Mouse (Mus musculus) lung, postnatal 36 days (tissue): ENCODE measurements around the gene Tcp10a.
"Not testable (repeated sequence)": the region's sequence is repeated elsewhere in the genome, so short reads cannot be mapped to it uniquely, and the experiment has no call there.

Experiments
- DNase-seq: peaks from one replicate; pipeline ENCODE4 v3.0.0; 2022; ENCODE audit warnings: mixed read lengths

Gene Tcp10a

DNA sequence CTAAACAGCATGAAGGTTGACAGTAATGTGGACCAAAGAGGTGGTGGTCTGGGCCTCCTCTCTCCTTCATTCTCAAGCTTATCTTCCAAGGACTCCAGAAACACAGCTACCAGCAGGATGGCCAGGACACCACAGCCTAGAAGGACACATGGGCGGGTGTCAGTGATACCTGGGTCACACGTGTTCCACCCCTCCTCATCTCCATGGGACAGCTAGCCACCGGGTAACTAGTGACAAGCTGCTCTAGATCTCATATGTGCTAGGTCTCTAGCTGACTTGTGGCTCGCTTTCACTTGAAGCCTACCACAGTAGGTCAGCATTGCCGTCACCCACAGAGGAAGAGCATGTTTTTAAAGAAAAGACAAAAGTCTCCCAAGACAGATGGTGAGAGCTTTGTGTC, 47.4 kb downstream of the Tcp10a start, which contains the start of gene Gm49630:
TSS of gene Gm49630 (minus strand) at position 101 of the 400 bp plus-strand sequence.
- DNase-seq = not testable (repeated sequence)

DNA sequence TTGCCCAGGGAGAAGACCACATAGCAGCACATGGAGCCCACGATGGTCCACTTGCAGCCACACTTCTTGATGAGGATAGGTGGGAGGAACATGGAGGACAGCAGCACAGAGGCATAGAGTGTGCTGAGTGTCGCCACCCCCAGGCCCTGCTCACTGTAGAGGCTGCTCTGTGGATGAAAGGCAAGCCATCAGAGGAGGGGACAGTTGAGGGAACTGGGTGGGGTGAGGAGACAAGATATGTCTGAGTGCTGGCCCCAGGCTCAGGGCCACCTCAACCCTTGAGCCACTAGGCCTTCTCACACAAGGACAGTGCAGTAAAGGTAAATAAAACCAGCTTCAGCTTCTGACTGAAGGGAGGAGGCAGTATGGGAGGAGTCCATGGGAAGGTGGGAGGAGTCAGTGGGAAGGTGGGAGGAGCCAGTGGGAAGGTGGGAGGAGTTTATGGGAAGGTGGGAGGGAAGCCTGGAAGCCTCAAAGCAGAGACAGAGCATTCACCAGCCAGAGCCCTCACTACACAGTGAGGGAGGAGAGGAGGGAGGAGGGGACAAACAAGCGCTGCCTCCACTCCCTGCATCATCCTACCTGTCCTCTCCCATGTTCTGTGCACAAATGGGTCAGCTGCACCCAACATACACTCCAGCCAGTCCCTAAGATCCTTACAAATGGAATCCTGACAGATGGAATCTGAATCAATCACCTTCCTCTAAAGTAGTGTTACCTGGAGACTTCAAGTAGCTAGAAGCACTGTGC, 52.7 kb downstream of the Tcp10a start:
- DNase-seq = not testable (repeated sequence)

DNA sequence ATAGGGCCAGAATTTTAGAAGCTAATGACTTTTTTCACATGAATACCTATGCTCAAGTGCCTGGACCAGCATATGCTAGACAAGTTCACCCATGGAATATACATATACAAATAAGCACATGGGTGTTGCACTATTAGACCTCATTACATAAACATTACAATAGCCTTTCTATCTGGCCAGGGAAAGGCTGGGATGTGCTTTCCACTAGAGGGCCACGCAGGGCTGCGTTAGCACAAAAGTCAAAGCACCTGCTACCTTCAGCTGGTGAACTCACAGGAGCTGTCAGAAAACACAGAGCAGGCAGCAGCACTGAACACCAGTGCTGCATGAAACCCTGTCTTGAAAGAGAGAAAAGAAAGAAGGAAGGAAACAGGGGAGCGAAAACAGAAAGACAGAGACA, 53.5 kb downstream of the Tcp10a start:
- DNase-seq = not testable (repeated sequence)

DNA sequence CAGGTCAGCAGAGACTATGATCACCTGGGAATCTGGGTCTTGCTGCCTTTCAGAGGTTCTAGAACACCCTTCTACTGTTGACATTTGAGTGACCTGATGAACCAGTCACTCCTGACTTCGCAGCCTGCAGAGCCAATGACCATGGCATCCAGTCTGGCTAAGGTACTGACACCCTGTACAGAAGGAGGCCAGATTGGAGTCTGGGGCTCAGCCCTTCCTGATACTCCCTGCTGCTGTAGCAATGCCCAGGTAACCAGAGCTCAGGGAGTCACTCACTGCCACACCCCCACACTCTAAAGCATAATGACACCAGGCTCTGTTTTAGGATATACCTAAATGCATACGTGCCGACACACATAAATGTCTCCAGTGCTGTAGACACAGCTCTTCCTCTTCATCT, 58.3 kb downstream of the Tcp10a start:
- DNase-seq = not testable (repeated sequence)

DNA sequence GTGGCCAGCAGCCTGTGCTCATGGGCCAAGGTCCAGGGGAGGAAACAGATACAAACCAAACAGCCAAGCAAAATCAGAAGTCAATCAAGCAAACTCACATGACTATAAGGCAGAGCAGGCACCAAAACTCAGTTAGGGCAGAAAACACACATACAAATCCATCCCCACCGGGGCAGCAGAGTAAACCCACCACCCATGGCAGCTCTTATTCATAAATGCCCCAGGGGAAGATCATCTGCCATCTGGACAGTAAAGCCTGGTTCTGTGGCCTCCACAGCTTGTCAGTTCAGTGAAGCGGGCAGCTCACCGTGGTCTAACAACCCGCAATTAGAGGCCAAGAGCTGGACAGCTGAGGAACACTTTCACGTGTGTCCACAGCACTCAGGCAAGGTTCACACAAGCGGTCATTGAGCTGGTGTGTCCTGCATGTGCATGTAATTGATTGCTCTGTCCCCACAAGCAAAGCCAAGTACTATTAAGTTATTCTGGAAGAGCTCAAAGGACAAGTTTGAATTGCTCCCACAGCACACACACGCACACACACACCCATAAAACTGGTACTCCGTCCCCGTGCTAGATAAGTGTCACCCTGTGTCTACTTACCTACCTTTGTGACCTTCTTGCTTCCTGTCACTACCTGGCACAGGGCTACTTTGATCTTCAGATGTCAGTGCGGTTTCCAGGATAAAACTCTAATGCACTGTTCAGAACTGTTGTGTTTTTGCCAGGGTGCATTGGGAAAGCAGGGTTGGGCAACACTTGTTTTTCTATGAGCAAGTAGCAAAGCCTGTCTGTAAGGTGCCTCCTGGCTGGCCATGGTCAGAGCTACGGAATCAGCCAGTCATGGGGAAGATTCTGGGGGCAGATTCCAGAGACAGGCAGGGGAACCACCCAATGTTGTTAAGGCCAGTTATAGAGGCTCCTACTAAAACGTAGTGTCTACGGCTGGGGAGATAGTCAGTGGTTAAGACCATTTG, 59.0 kb downstream of the Tcp10a start:
- DNase-seq = not testable (repeated sequence)

DNA sequence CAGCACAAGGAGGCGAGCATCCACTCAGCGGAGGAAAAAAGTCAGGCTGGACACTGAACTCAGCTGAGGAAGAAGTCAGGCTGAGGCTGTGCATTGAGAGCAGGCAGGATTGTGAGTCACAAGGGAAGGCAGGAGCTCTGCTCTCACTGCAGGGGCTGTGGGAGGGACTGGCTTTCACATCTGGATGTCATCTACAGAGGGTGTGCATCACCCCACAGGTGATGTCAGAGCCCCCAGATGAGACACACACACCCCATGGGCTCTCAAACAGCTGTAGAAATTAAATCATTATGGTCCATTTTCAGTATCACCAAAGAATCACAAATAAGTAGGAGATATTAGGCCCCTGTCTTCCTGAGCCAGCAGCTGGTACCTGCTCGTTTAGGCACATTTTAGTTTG, 60.9 kb downstream of the Tcp10a start, which contains the start of gene Unc93a2:
TSS of gene Unc93a2 (minus strand) at position 101 of the 400 bp plus-strand sequence.
- not testable (repeated sequence) for DNase-seq

DNA sequence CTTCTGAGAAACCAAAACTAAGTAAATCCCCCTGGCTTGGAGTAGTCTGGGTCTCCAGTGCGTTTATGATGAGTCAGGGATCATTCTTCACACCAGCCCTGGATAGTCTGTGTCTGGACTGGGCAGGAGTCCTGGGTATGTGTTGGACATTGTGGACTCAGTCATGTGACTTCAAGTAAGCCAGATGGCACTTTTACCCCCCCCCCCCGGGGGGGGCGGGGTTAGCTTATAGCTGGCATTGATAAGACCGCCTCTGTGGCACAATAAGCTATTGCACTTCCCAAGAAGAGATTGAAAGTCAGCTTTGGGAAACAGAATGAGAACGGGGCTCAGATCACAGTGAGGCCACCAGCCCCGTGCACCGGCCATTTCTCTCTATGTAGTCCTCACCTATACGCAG, 61.6 kb downstream of the Tcp10a start:
- DNase-seq = not testable (repeated sequence)

DNA sequence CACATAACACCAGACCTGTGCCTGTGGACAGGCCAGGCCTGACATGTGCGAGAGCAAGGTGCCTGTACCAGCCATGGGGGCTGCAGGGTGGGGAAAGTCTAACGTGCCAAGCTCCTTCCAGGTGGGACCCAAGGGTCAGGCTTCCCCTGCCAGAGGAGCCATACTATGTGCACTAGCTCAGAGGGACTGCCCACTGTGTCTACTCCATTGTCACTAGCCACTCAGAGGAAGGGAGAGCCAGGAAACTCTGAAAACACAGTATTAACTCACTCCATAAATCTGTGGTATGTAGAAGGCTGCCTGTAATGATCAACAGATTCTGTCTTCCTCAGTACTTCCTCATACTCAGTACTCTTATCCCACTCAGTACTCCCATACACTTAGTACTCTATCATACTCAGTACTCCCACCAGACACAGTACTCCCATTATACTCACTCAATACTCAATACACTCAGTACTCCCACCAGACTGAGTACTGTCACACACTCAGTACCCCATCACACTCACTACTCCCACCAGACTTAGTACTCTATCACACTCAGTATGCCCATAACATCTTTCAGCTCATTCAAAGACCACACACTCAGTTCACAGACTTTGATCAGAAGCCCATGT, 64.0 kb downstream of the Tcp10a start:
- DNase-seq = not testable (repeated sequence)

DNA sequence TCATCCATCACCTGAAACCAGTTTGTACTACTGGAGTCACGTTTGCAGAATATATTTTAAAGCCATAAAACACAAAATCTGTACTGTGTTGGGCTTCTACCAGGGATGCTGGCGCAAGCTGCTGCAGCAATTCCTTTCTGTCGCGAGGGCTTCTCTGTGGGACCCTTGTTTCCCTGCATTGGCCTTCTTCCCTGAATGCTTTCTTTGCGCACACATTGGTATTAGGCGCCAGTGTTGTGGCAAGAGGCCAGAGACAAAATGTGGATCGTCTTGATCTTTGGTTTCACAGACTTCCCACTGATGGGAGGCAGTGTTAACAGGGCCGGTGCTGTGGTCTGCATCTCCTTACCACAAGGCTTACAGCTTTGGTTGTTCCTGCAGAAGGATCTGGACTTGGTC, 64.5 kb downstream of the Tcp10a start:
- not testable (repeated sequence) for DNase-seq

DNA sequence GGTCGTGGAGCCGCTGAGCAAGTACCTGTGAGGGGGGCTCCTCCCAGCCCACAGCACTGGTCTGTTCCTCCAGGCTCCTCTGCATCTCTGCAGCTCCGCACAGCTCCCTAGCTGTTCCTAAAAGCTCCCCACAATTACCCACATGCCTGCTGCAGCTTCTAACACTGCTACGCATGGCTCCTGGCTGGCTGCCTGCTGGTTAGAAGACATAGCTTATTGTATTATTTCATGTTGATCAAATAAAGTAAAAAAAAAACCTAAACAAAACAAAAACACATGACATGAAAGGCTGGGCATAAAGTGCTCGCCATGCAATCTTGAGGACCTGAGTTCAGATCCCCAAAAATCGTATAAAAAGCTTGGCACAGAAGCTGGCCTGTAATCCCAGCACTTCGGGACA, 65.5 kb downstream of the Tcp10a start:
- not testable (repeated sequence) for DNase-seq

DNA sequence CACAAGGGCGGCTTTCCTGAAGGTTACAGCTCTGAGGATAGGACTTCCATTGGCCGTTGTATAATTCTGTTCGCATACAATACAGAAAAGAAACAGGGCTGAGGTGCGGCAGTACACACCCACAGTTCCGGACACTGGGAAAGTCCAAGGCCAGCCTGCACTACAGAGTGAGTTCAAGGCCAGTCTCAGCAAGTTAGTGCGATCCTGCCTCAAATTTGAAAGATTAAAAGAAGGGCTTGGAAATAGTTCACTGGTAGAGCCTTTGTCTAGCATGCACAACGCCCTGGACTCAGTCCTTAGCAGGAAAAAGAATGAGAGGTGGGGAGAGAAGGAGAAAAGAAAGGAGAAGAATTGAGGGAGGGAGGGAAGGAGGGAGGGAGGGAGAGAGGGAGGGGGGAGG, 70.7 kb downstream of the Tcp10a start:
- DNase-seq = not testable (repeated sequence)
